Mouse (Mus musculus) C2C12 (cell line): ENCODE results near the gene Rpgrip1l.

Source experiments
- CTCF ChIP-seq: IDR thresholded peaks from one replicate; pipeline ENCODE4 v1.5.1; 2011; ENCODE audit not compliant: control insufficient read depth, insufficient read depth, insufficient read length
- MAX ChIP-seq: IDR thresholded peaks from one replicate; pipeline ENCODE4 v1.6.1; 2011; ENCODE audit warnings: mild to moderate bottlenecking, control low read depth
- MYOD1 ChIP-seq: IDR thresholded peaks from one replicate; pipeline ENCODE4 v1.6.1; 2011; ENCODE audit warnings: low read depth; ENCODE audit not compliant: control insufficient read depth, insufficient read length

- no peak for TF ChIP-seq MAX
- no peak for TF ChIP-seq CTCF
- no peak for TF ChIP-seq MYOD1
These were observed 4.6 kb upstream of the Rpgrip1l start for GRCm38 (mm10) chr8:91317567-91318227.
